Mouse (Mus musculus) skeletal muscle tissue, adult 2 months (tissue): ENCODE results near the gene Rhd.

Experiments
- DNase-seq: peaks from one replicate; pipeline ENCODE4 v3.0.0-alpha.2; 2012; ENCODE audit warnings: low read depth, low spot score

Rhd gene

GRCm38 (mm10) chr4:134930684-134931481 is 66.5 kb downstream of the Rhd start, which contains the start of gene Syf2:
Syf2 (plus strand) TSS chr4:134930898.
- DNase-seq, result peak; percentile 98

- DNase-seq, result no peak
These were observed 73.2 kb downstream of the Rhd start for GRCm38 (mm10) chr4:134937240-134938176.

GRCm38 (mm10) chr4:134939900-134940299 is 75.6 kb downstream of the Rhd start:
- no peak for DNase-seq

GRCm38 (mm10) chr4:134943758-134944538 is 79.6 kb downstream of the Rhd start:
- no peak for DNase-seq
